In the genomic region with DNA sequence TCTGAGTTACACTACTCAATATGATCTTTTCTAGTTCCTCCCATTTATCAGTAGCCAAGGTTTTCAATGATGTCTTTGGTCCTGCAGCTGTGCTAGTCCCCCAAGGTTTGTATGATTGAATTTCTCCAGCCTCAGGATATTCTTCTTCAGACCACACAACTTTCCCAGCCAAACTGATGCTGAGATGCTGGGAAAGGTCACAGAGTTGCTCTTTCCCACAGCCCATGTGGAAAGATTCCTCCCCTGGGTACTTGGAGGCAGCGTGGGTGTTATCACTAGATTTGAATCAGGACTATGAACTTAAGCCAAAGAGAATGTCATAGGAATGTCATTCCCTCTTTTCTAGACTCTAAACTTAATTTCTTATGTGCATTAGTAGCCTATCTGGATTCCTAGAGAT, we compare ENCODE assay signal across 31 mouse cellular contexts.
DNase-seq lines count a peak whose midpoint lies in the region; ATAC-seq lines count a peak whose summit lies in the region.
"Had no signal": no experiment of that assay in that cellular context is flagged by ENCODE, and none has a peak within 500 bp of the region (broad histone marks: within the 10 kb centered on the region; RNA-seq: fewer than 3 reads in every experiment).

No protein-coding gene starts in this region.

- no peaks in the 10 kb centered on the region for H3K36me3 ChIP-seq in heart, embryonic 11.5 days (ENCODE audit: control insufficient read depth, insufficient read depth, low read length)
- H3K36me3 ChIP-seq: hindbrain, embryonic 10.5 days; hindbrain, embryonic 15.5 days; kidney, embryonic 15.5 days; liver, embryonic 13.5 days; midbrain, embryonic 10.5 days; midbrain, embryonic 15.5 days had no signal

- WGBS in heart, embryonic 11.5 days (ENCODE audit: insufficient replicate concordance): 38% methylated on average over 1 of the region's 1 CpGs

- DNase-seq in heart, adult 11 months: peak; percentile 90
- DNase-seq in kidney, postnatal 10 days: peak; percentile 12
- DNase-seq in kidney, postnatal 25 days: no peak
- peak; percentile 10 for DNase-seq in gastrocnemius, postnatal 10 days
- DNase-seq in heart, postnatal 10 days: peak; percentile 24 to 29
- DNase-seq in natural killer cell, adult 2 months (ENCODE audit: low spot score in 2 of 2): no peak
- DNase-seq: adrenal gland, postnatal 36 days; cerebellum, adult 18-20 months; cerebellum, postnatal 10 days; forebrain, postnatal 0 days; kidney, adult 11 months; liver, embryonic 13.5 days; lung, adult 18-20 months; lung, postnatal 14 days; right cerebral cortex, postnatal 25 days; spleen, adult 18-20 months; thymus, adult 18-20 months; thymus, postnatal 25 days had no signal

- ATAC-seq in heart, embryonic 11.5 days (replicated peaks; ENCODE audit: insufficient number of reproducible peaks, low FRiP score, low TSS enrichment): no peak
- ATAC-seq: CD4-positive, CD25-positive, alpha-beta regulatory T cell, adult 4 months; forebrain, postnatal 0 days; inflammation-experienced regulatory T-cells, adult 6 months; midbrain, embryonic 15.5 days had no signal

- H3K9me3 ChIP-seq in heart, embryonic 11.5 days (replicated peaks; ENCODE audit: control insufficient read depth, low read length): no peaks in the 10 kb centered on the region
- H3K9me3 ChIP-seq: embryonic facial prominence, embryonic 15.5 days; forebrain, embryonic 12.5 days; hindbrain, embryonic 10.5 days; hindbrain, embryonic 15.5 days; kidney, embryonic 15.5 days; limb, embryonic 15.5 days; liver, embryonic 13.5 days; midbrain, embryonic 10.5 days; midbrain, embryonic 15.5 days had no signal

- no peak overlapping the region for H3K9ac ChIP-seq in heart, embryonic 11.5 days (ENCODE audit: low read depth, low read length)
- H3K9ac ChIP-seq: embryonic facial prominence, embryonic 15.5 days; forebrain, embryonic 12.5 days; forebrain, postnatal 0 days; hindbrain, embryonic 15.5 days; kidney, embryonic 15.5 days; limb, embryonic 15.5 days; liver, embryonic 13.5 days; midbrain, embryonic 15.5 days had no signal

- H3K4me1 ChIP-seq in heart, embryonic 11.5 days (ENCODE audit: control insufficient read depth, insufficient read depth, low read length): no peaks in the 10 kb centered on the region
- H3K4me1 ChIP-seq: embryonic facial prominence, embryonic 15.5 days; forebrain, embryonic 12.5 days; hindbrain, embryonic 10.5 days; hindbrain, embryonic 15.5 days; kidney, embryonic 15.5 days; limb, embryonic 15.5 days; liver, embryonic 13.5 days; midbrain, embryonic 15.5 days had no signal

- no peak overlapping the region for H3K27ac ChIP-seq in heart, embryonic 11.5 days (ENCODE audit: low read depth, low read length)
- H3K27ac ChIP-seq: embryonic facial prominence, embryonic 15.5 days; forebrain, embryonic 12.5 days; hindbrain, embryonic 10.5 days; hindbrain, embryonic 15.5 days; kidney, embryonic 15.5 days; left cerebral cortex, adult 2 months; limb, embryonic 15.5 days; liver, embryonic 13.5 days; midbrain, embryonic 10.5 days; midbrain, embryonic 15.5 days; stomach, postnatal 0 days had no signal

- H3K4me3 ChIP-seq in heart, embryonic 11.5 days (ENCODE audit: low read depth, low read length): no peak overlapping the region
- H3K4me3 ChIP-seq: embryonic facial prominence, embryonic 15.5 days; forebrain, embryonic 12.5 days; hindbrain, embryonic 10.5 days; hindbrain, embryonic 15.5 days; kidney, embryonic 15.5 days; left cerebral cortex, adult 2 months; limb, embryonic 15.5 days; liver, embryonic 13.5 days; midbrain, embryonic 10.5 days; midbrain, embryonic 15.5 days had no signal

- no peaks in the 10 kb centered on the region for H3K27me3 ChIP-seq in heart, embryonic 11.5 days (ENCODE audit: control insufficient read depth, insufficient read depth, low read length)
- H3K27me3 ChIP-seq: embryonic facial prominence, embryonic 15.5 days; forebrain, embryonic 12.5 days; hindbrain, embryonic 15.5 days; kidney, embryonic 15.5 days; limb, embryonic 15.5 days; liver, embryonic 13.5 days; midbrain, embryonic 15.5 days had no signal

- intact Hi-C loops in heart, postnatal 10 days (cut with DNase I): no loop called here

- H3K4me2 ChIP-seq in heart, embryonic 11.5 days: no peak overlapping the region
- H3K4me2 ChIP-seq: embryonic facial prominence, embryonic 15.5 days; forebrain, embryonic 12.5 days; hindbrain, embryonic 15.5 days; kidney, embryonic 15.5 days; limb, embryonic 15.5 days; liver, embryonic 13.5 days; midbrain, embryonic 15.5 days had no signal

Comparison
In these comparisons a context has a peak if more than half of its experiments do, and no peak if none do; other contexts are left out.
1. DNase-seq: peak in heart, adult 11 months (single experiment), kidney, postnatal 10 days (single experiment), gastrocnemius, postnatal 10 days (single experiment) and heart, postnatal 10 days (2 of 2); none in kidney, postnatal 25 days (0 of 2) and natural killer cell, adult 2 months (0 of 2).